Mouse (Mus musculus) neural tube, embryonic 14.5 days (tissue): ENCODE results near the gene Il1rl2. TPM values are rescaled to one million over a fixed set of nuclear protein-coding genes. Genes with fewer than 3 reads are reported as not detected.

Experiments
- ATAC-seq: fragments of 200-750 bp; cut with Nextera tagmentation; 2 replicates; pipeline ENCODE4 v1.8.0; 2017; ENCODE audit warnings: low read depth, mild to moderate bottlenecking, moderate TSS enrichment, moderate library complexity
- H3K27ac ChIP-seq: fragments of 300-500 bp; sonication (generic); 2 replicates; pipeline ENCODE4 v1.5.1; 2014; ENCODE audit warnings: low read depth, mild to moderate bottlenecking, control low read depth, low read length, moderate library complexity, mixed read lengths
- H3K27me3 ChIP-seq: fragments of 300-500 bp; sonication (generic); 2 replicates; pipeline ENCODE4 v1.6.1; 2014; ENCODE audit warnings: low read length; ENCODE audit not compliant: control insufficient read depth, insufficient read depth
- H3K36me3 ChIP-seq: fragments of 300-500 bp; sonication (generic); 2 replicates; pipeline ENCODE4 v1.6.1; 2014; ENCODE audit warnings: low read length, mixed read lengths; ENCODE audit not compliant: control insufficient read depth, insufficient read depth
- H3K4me1 ChIP-seq: fragments of 300-500 bp; sonication (generic); 2 replicates; pipeline ENCODE4 v1.6.1; 2014; ENCODE audit warnings: low read length; ENCODE audit not compliant: control insufficient read depth, insufficient read depth
- H3K4me2 ChIP-seq: fragments of 300-500 bp; sonication (generic); 2 replicates; pipeline ENCODE4 v1.6.1; 2014; ENCODE audit warnings: mild to moderate bottlenecking, low read depth, low read length, control low read depth
- H3K4me3 ChIP-seq: fragments of 300-500 bp; sonication (generic); 2 replicates; pipeline ENCODE4 v1.5.1; 2014; ENCODE audit warnings: low read depth, low read length, control low read depth, mixed read lengths
- H3K9ac ChIP-seq: fragments of 300-500 bp; sonication (generic); replicated peaks from 2 replicates; pipeline ENCODE4 v1.6.1; 2014; ENCODE audit warnings: low read depth, mild to moderate bottlenecking, control low read depth, low read length, mixed read lengths
- H3K9me3 ChIP-seq: fragments of 300-500 bp; sonication (generic); 2 replicates; pipeline ENCODE4 v1.6.1; 2016; ENCODE audit warnings: low read length; ENCODE audit not compliant: control insufficient read depth
- WGBS: fragments of 180-500 bp; shearing (Covaris S2); extraction: QIAGEN DNeasy Blood & Tissue Kit; methylation state at CpG from one replicate; pipeline ENCODE4 v1.1.7; 2014; 5-methylcytosine and 5-hydroxymethylcytosine counted together
- polyA plus RNA-seq: library from polyadenylated mRNA; unstranded; fragments of >200 nt; fragmentation: Nextera tagmentation; extraction: Ambion mirVana; gene quantifications from 2 replicates; pipeline ENCODE4 v1.2.1, GENCODE M21; 2014

Gene Il1rl2
- polyA plus RNA-seq, 1 experiment from 2014 or later: 0.52 TPM

GRCm38 (mm10) chr1:40358771-40359181 is 34.4 kb downstream of the Il1rl2 start:
- 89% methylated on average over 4 of the region's 4 CpGs for WGBS
- Histone ChIP-seq H3K4me3 (no peak overlapping the region), H3K36me3 (no peaks in the 10 kb centered on the region), H3K9me3 (no peaks in the 10 kb centered on the region), H3K9ac (no peak overlapping the region), H3K4me1 (no peaks in the 10 kb centered on the region), H3K27ac (no peak overlapping the region), H3K4me2 (no peak overlapping the region), H3K27me3 (no peaks in the 10 kb centered on the region)
- no peak for ATAC-seq

- Histone ChIP-seq H3K36me3 (no peaks in the 10 kb centered on the region), H3K9ac (no peak overlapping the region), H3K9me3 (no peaks in the 10 kb centered on the region), H3K4me3 (no peak overlapping the region), H3K27me3 (no peaks in the 10 kb centered on the region), H3K27ac (no peak overlapping the region), H3K4me1 (no peaks in the 10 kb centered on the region), H3K4me2 (no peak overlapping the region)
- 63% methylated on average over 2 of the region's 2 CpGs for WGBS
- ATAC-seq: no peak
These were observed 35.3 kb downstream of the Il1rl2 start for GRCm38 (mm10) chr1:40359731-40360130.

GRCm38 (mm10) chr1:40360969-40361368 is 36.6 kb downstream of the Il1rl2 start:
- Histone ChIP-seq H3K27me3 (no peaks in the 10 kb centered on the region), H3K27ac (no peak overlapping the region), H3K4me2 (no peak overlapping the region), H3K9me3 (no peaks in the 10 kb centered on the region), H3K9ac (no peak overlapping the region), H3K36me3 (no peaks in the 10 kb centered on the region), H3K4me1 (no peaks in the 10 kb centered on the region), H3K4me3 (no peak overlapping the region)
- no peak for ATAC-seq
- WGBS: 84% methylated on average over 7 of the region's 7 CpGs

GRCm38 (mm10) chr1:40361596-40361995 is 37.2 kb downstream of the Il1rl2 start:
- Histone ChIP-seq H3K4me1 (no peaks in the 10 kb centered on the region), H3K4me2 (no peak overlapping the region), H3K27ac (no peak overlapping the region), H3K9me3 (no peaks in the 10 kb centered on the region), H3K36me3 (no peaks in the 10 kb centered on the region), H3K4me3 (no peak overlapping the region), H3K27me3 (no peaks in the 10 kb centered on the region), H3K9ac (no peak overlapping the region)
- ATAC-seq: no peak
- 68% methylated on average over 1 of the region's 1 CpGs for WGBS

DNA sequence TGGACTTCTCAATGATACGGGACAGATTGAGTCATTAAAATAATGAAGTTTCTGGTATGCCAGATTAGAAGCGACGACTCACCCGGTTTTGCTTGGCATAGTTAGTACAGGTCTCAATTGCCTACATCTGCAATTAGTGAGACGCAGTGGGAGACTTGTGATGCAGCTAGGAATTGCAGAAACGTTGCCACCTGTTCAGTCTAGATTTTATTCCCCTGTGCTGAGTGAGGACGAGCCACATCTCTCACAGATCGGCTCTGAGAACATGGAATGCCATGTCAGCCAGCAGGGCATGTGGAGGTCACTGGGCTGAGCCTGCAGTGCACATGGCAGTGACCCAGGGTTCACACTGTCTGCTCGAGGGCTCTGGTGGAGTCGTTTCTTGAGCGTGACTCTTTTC is 38.4 kb downstream of the Il1rl2 start:
- no peak overlapping the region for H3K4me3 ChIP-seq
- no peak for ATAC-seq

DNA sequence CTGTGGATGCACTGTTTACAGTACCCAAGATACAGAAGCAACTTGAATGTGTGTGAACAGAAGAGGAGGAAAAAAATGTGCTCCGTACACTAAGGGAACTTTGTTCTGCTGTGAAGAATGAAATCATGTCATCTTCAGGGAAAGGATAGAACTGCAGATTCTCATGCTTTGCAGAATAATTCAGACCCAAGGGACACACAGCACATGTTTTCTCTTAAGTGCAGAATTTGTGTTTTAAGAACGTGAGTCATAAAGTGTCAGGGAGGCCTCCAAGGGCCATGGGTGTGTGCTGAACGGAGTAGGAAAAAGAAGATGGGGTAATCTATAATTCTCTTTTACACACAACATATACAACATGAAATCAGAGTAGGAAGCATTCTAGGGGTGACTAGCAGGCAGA is 48.5 kb downstream of the Il1rl2 start:
- no peak overlapping the region for H3K27ac ChIP-seq
- H3K9me3 ChIP-seq: no peaks in the 10 kb centered on the region
- no peak overlapping the region for H3K4me3 ChIP-seq
- no peak overlapping the region for H3K4me2 ChIP-seq
- no peaks in the 10 kb centered on the region for H3K4me1 ChIP-seq
- no peak for ATAC-seq
- H3K36me3 ChIP-seq: no peaks in the 10 kb centered on the region
- WGBS: 88% methylated on average over 3 of the region's 3 CpGs
- no peak overlapping the region for H3K9ac ChIP-seq
- H3K27me3 ChIP-seq: no peaks in the 10 kb centered on the region

More for the DNA sequence above, 38.4 kb downstream of the Il1rl2 start:
- Histone ChIP-seq H3K36me3 (no peaks in the 10 kb centered on the region), H3K9ac (no peak overlapping the region), H3K9me3 (no peaks in the 10 kb centered on the region), H3K27ac (no peak overlapping the region), H3K4me1 (no peaks in the 10 kb centered on the region), H3K27me3 (no peaks in the 10 kb centered on the region), H3K4me2 (no peak overlapping the region)
- 72% methylated on average over 11 of the region's 11 CpGs for WGBS

DNA sequence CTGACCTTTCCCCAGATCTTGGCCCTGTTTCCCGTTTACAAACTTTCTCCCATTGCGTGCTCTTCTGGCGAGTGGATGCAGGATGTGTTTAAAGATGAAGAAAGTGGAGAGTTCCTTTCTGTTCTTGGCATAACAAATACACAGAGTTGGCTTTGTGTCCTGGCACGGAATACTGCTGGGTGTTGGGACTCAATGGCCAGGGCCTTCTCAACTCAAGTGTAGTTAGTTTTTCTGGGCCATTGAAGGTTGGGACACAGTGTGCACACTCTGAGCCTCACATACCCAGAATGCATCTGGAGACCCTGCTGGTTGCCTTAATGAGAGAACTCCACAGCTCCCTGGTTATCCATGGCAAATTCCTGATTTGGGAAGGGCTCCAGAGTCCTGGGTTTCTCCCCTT is 50.7 kb downstream of the Il1rl2 start:
- Histone ChIP-seq H3K36me3 (no peaks in the 10 kb centered on the region), H3K27me3 (no peaks in the 10 kb centered on the region), H3K9ac (no peak overlapping the region), H3K9me3 (no peaks in the 10 kb centered on the region), H3K4me2 (no peak overlapping the region), H3K27ac (no peak overlapping the region), H3K4me3 (no peak overlapping the region), H3K4me1 (no peaks in the 10 kb centered on the region)
- no peak for ATAC-seq
- 87% methylated on average over 4 of the region's 4 CpGs for WGBS

GRCm38 (mm10) chr1:40376745-40377144 is 52.3 kb downstream of the Il1rl2 start:
- ATAC-seq: no peak
- H3K9ac ChIP-seq: no peak overlapping the region
- H3K27me3 ChIP-seq: no peaks in the 10 kb centered on the region
- no peaks in the 10 kb centered on the region for H3K36me3 ChIP-seq
- 66% methylated on average over 7 of the region's 7 CpGs for WGBS
- H3K27ac ChIP-seq: no peak overlapping the region
- H3K9me3 ChIP-seq: no peaks in the 10 kb centered on the region
- no peak overlapping the region for H3K4me3 ChIP-seq
- no peaks in the 10 kb centered on the region for H3K4me1 ChIP-seq
- no peak overlapping the region for H3K4me2 ChIP-seq

DNA sequence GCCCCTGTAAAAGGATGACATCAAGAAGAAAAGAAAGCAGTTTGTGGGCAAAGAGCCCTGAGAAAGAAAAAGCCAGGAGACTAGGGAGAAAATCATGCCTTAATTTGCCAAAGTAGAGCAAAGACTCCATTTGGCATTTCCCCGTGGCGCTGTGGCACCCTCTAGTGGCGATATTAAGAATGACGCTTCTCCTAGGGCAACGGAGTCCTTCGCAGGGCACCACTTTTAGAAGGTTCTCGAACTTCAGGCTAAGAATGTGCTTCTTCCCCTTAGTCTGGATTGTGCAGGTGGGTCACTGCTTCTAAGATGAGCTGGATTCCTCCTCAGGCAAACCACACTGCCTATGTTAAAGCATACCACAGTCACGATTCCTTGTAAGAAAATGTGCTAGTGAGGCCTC is 54.4 kb downstream of the Il1rl2 start:
- ATAC-seq: peak; percentile 58; the same call in 1 of the 2 replicates
- H3K9me3 ChIP-seq: no peaks in the 10 kb centered on the region
- H3K36me3 ChIP-seq: no peaks in the 10 kb centered on the region
- no peak overlapping the region for H3K27ac ChIP-seq
- no peak overlapping the region for H3K4me2 ChIP-seq
- no peaks in the 10 kb centered on the region for H3K4me1 ChIP-seq
- no peaks in the 10 kb centered on the region for H3K27me3 ChIP-seq
- H3K4me3 ChIP-seq: no peak overlapping the region
- H3K9ac ChIP-seq: no peak overlapping the region
- 18% methylated on average over 8 of the region's 8 CpGs for WGBS

- H3K4me2 ChIP-seq: no peak overlapping the region
- no peaks in the 10 kb centered on the region for H3K27me3 ChIP-seq
- no peak overlapping the region for H3K4me3 ChIP-seq
- H3K9me3 ChIP-seq: no peaks in the 10 kb centered on the region
- H3K36me3 ChIP-seq: no peaks in the 10 kb centered on the region
- no peak overlapping the region for H3K9ac ChIP-seq
- H3K4me1 ChIP-seq: no peaks in the 10 kb centered on the region
- WGBS: 67% methylated on average over 6 of the region's 6 CpGs
- ATAC-seq: no peak
- H3K27ac ChIP-seq: no peak overlapping the region
These were observed 55.7 kb downstream of the Il1rl2 start for GRCm38 (mm10) chr1:40380111-40380510.
